Mouse (Mus musculus): Measurements from ENCODE around the gene Ehd1.

Ehd1 gene

GRCm38 (mm10) chr19:6276426-6277421 lies at the start of gene Ehd1:
Gene Ehd1, plus strand, starts transcription at chr19:6276725.
- DNase-seq, result peak; percentile 99

GRCm38 (mm10) chr19:6226763-6227162 lies 49.8 kb upstream of the Ehd1 start:
- DNase-seq, result no peak

GRCm38 (mm10) chr19:6227864-6228263 lies 48.7 kb upstream of the Ehd1 start:
- no peak for DNase-seq

- no peak for DNase-seq
These were observed 46.1 kb upstream of the Ehd1 start for GRCm38 (mm10) chr19:6230411-6230810.

- no peak for DNase-seq
These were observed 45.5 kb upstream of the Ehd1 start for GRCm38 (mm10) chr19:6231036-6231435.

GRCm38 (mm10) chr19:6233647-6234046 lies 42.9 kb upstream of the Ehd1 start:
- DNase-seq, result peak; percentile 51

GRCm38 (mm10) chr19:6234337-6235083 lies 42.0 kb upstream of the Ehd1 start:
- peak; percentile 31 for DNase-seq

- DNase-seq, result peak; percentile 95
These were observed 41.2 kb upstream of the Ehd1 start, which contains the start of gene Ppp2r5b for GRCm38 (mm10) chr19:6235084-6236052. Gene Ppp2r5b, minus strand, starts transcription at chr19:6235872.

GRCm38 (mm10) chr19:6236053-6236441 lies 40.5 kb upstream of the Ehd1 start:
- peak; percentile 93 for DNase-seq

GRCm38 (mm10) chr19:6236842-6237241 lies 39.7 kb upstream of the Ehd1 start:
- peak; percentile 30 for DNase-seq

GRCm38 (mm10) chr19:6238740-6239139 lies 37.8 kb upstream of the Ehd1 start:
- no peak for DNase-seq

GRCm38 (mm10) chr19:6240136-6240535 lies 36.4 kb upstream of the Ehd1 start:
- DNase-seq, result no peak

GRCm38 (mm10) chr19:6240725-6241124 lies 35.8 kb upstream of the Ehd1 start:
- DNase-seq, result no peak

- peak; percentile 99 for DNase-seq
These were observed 35.0 kb upstream of the Ehd1 start, which contains the start of gene Atg2a for GRCm38 (mm10) chr19:6241274-6242107. Gene Atg2a, plus strand, starts transcription at chr19:6241668.

GRCm38 (mm10) chr19:6242281-6242680 lies 34.2 kb upstream of the Ehd1 start:
- DNase-seq, result peak; percentile 71

GRCm38 (mm10) chr19:6243226-6243625 lies 33.3 kb upstream of the Ehd1 start:
- DNase-seq, result no peak

GRCm38 (mm10) chr19:6245806-6246205 lies 30.7 kb upstream of the Ehd1 start:
- no peak for DNase-seq

GRCm38 (mm10) chr19:6247526-6248300 lies 28.8 kb upstream of the Ehd1 start:
- DNase-seq, result no peak

- DNase-seq, result no peak
These were observed 23.5 kb upstream of the Ehd1 start for GRCm38 (mm10) chr19:6253021-6253420.

- no peak for DNase-seq
These were observed 16.1 kb upstream of the Ehd1 start for GRCm38 (mm10) chr19:6260428-6260827.

- no peak for DNase-seq
These were observed 15.6 kb upstream of the Ehd1 start for GRCm38 (mm10) chr19:6260946-6261345.
